Mouse (Mus musculus) embryonic facial prominence, embryonic 10.5 days (tissue): ENCODE measurements around the gene Ptch2. TPM values are rescaled to one million over a fixed set of nuclear protein-coding genes. Genes with fewer than 3 reads are reported as not detected.

Source experiments
- DNase-seq: peaks from one replicate; pipeline ENCODE4 v3.0.0-alpha.2; 2017; ENCODE audit warnings: low spot score
- H3K27ac ChIP-seq: fragments of 300-500 bp; sonication (generic); replicated peaks from 2 replicates; pipeline ENCODE4 v1.5.1; 2016; ENCODE audit warnings: mild to moderate bottlenecking
- H3K27me3 ChIP-seq: fragments of 300-500 bp; sonication (generic); replicated peaks from 2 replicates; pipeline ENCODE4 v1.6.1; 2016; ENCODE audit warnings: low read depth, mild to moderate bottlenecking; ENCODE audit not compliant: poor library complexity, severe bottlenecking
- H3K36me3 ChIP-seq: fragments of 300-500 bp; sonication (generic); replicated peaks from 2 replicates; pipeline ENCODE4 v1.6.1; 2016; ENCODE audit warnings: mild to moderate bottlenecking, moderate library complexity
- H3K4me1 ChIP-seq: fragments of 300-500 bp; sonication (generic); 2 replicates; pipeline ENCODE4 v1.6.1; 2016
- H3K4me3 ChIP-seq: fragments of 300-500 bp; sonication (generic); 2 replicates; pipeline ENCODE4 v1.5.1; 2016; ENCODE audit warnings: mild to moderate bottlenecking, moderate library complexity
- H3K9me3 ChIP-seq: fragments of 300-500 bp; sonication (generic); 2 replicates; pipeline ENCODE4 v1.6.1; 2016; ENCODE audit warnings: mild to moderate bottlenecking
- WGBS: fragments of 180-500 bp; shearing (Covaris S2); methylation state at CpG from one replicate; pipeline ENCODE4 v1.1.7; 2016; 5-methylcytosine and 5-hydroxymethylcytosine counted together
- polyA plus RNA-seq: library from polyadenylated mRNA; unstranded; fragments of >200 nt; fragmentation: Nextera tagmentation; extraction: Ambion mirVana; gene quantifications from 2 replicates; pipeline ENCODE4 v1.2.1, GENCODE M21; 2016

Ptch2 gene
- polyA plus RNA-seq, 1 experiment from 2014 or later, result 9.2 TPM

- Histone ChIP-seq H3K9me3 (no peaks in the 10 kb centered on the region), H3K27me3 (peaks cover 4% of the 10 kb centered on the region), H3K27ac (peak overlapping the region; percentile 83), H3K36me3 (peaks cover 19% of the 10 kb centered on the region), H3K4me1 (peaks cover 46% of the 10 kb centered on the region), H3K4me3 (peak overlapping the region; percentile 23)
- WGBS, result 67% methylated on average over 14 of the region's 14 CpGs
- DNase-seq, result no peak
These were observed 28.9 kb downstream of the Ptch2 start for GRCm38 (mm10) chr4:117124518-117125347.

- 37% methylated on average over 8 of the region's 8 CpGs for WGBS
- H3K27me3 ChIP-seq, result peaks cover 9% of the 10 kb centered on the region
- peak within 1 kb of the TSS; percentile 83 for H3K27ac ChIP-seq
- H3K9me3 ChIP-seq, result no peaks in the 10 kb centered on the region
- peak; percentile 64 for DNase-seq
- peak within 1 kb of the TSS; percentile 23 for H3K4me3 ChIP-seq
- peaks cover 45% of the 10 kb centered on the region for H3K4me1 ChIP-seq
- H3K36me3 ChIP-seq, result peaks cover 26% of the 10 kb centered on the region
These were observed 29.6 kb downstream of the Ptch2 start, which contains the start of gene Btbd19 for GRCm38 (mm10) chr4:117125348-117125909. Gene Btbd19, minus strand, starts transcription at chr4:117125725.

GRCm38 (mm10) chr4:117125910-117126674 is 30.2 kb downstream of the Ptch2 start:
- 44% methylated on average over 15 of the region's 15 CpGs for WGBS
- Histone ChIP-seq H3K36me3 (peaks cover 30% of the 10 kb centered on the region), H3K27me3 (peaks cover 16% of the 10 kb centered on the region), H3K27ac (peak overlapping the region; percentile 83), H3K4me1 (peaks cover 48% of the 10 kb centered on the region), H3K4me3 (peak overlapping the region; percentile 23), H3K9me3 (no peaks in the 10 kb centered on the region)
- DNase-seq, result peak; percentile 39

GRCm38 (mm10) chr4:117126675-117127290 is 30.9 kb downstream of the Ptch2 start, which contains the start of gene Tctex1d4:
Gene Tctex1d4, plus strand, starts transcription at chr4:117126794.
- Histone ChIP-seq H3K4me1 (peaks cover 49% of the 10 kb centered on the region), H3K27me3 (peaks cover 23% of the 10 kb centered on the region)

GRCm38 (mm10) chr4:117127991-117128686 is 32.3 kb downstream of the Ptch2 start:
- WGBS, result 91% methylated on average over 33 of the region's 33 CpGs
- H3K27ac ChIP-seq, result no peak overlapping the region
- H3K4me3 ChIP-seq, result no peak overlapping the region
- H3K36me3 ChIP-seq, result peaks cover 37% of the 10 kb centered on the region
- peaks cover 37% of the 10 kb centered on the region for H3K27me3 ChIP-seq
- peaks cover 63% of the 10 kb centered on the region for H3K4me1 ChIP-seq
- no peak for DNase-seq
- no peaks in the 10 kb centered on the region for H3K9me3 ChIP-seq

More at GRCm38 (mm10) chr4:117126675-117127290, 30.9 kb downstream of the Ptch2 start, which contains the start of gene Tctex1d4:
- no peak for DNase-seq
- Histone ChIP-seq H3K36me3 (peaks cover 36% of the 10 kb centered on the region), H3K9me3 (no peaks in the 10 kb centered on the region), H3K4me3 (peak within 1 kb of the TSS; percentile 23), H3K27ac (peak within 1 kb of the TSS; percentile 83)
- WGBS, result 87% methylated on average over 9 of the region's 9 CpGs

- Histone ChIP-seq H3K36me3 (peaks cover 37% of the 10 kb centered on the region), H3K27me3 (peaks cover 45% of the 10 kb centered on the region), H3K9me3 (no peaks in the 10 kb centered on the region), H3K4me3 (peak overlapping the region; percentile 92), H3K4me1 (peaks cover 56% of the 10 kb centered on the region), H3K27ac (no peak overlapping the region)
- 61% methylated on average over 6 of the region's 6 CpGs for WGBS
- no peak for DNase-seq
These were observed 34.9 kb downstream of the Ptch2 start for GRCm38 (mm10) chr4:117130790-117131189.

- Histone ChIP-seq H3K9me3 (no peaks in the 10 kb centered on the region), H3K4me1 (peaks cover 56% of the 10 kb centered on the region), H3K4me3 (peak overlapping the region; percentile 92), H3K27me3 (peaks cover 45% of the 10 kb centered on the region), H3K36me3 (peaks cover 37% of the 10 kb centered on the region), H3K27ac (peak overlapping the region; percentile 49)
- no peak for DNase-seq
- 68% methylated on average over 6 of the region's 6 CpGs for WGBS
These were observed 35.3 kb downstream of the Ptch2 start for GRCm38 (mm10) chr4:117131198-117131597.

- peak overlapping the region; percentile 49 for H3K27ac ChIP-seq
- 6% methylated on average over 7 of the region's 7 CpGs for WGBS
- peaks cover 37% of the 10 kb centered on the region for H3K36me3 ChIP-seq
- H3K9me3 ChIP-seq, result no peaks in the 10 kb centered on the region
- H3K27me3 ChIP-seq, result peaks cover 45% of the 10 kb centered on the region
- peak overlapping the region; percentile 92 for H3K4me3 ChIP-seq
- H3K4me1 ChIP-seq, result peaks cover 52% of the 10 kb centered on the region
- peak; percentile 72 for DNase-seq
These were observed 36.3 kb downstream of the Ptch2 start for GRCm38 (mm10) chr4:117131890-117132793.

GRCm38 (mm10) chr4:117132794-117133143 is 36.9 kb downstream of the Ptch2 start:
- Histone ChIP-seq H3K9me3 (no peaks in the 10 kb centered on the region), H3K27me3 (peaks cover 45% of the 10 kb centered on the region), H3K4me3 (peak overlapping the region; percentile 92), H3K27ac (0 out of 2 replicates have a peak overlapping the region, but pooled peaks have one; percentile 2), H3K4me1 (peaks cover 52% of the 10 kb centered on the region), H3K36me3 (peaks cover 36% of the 10 kb centered on the region)
- no peak for DNase-seq
- WGBS, result 3% methylated on average over 11 of the region's 11 CpGs

GRCm38 (mm10) chr4:117133366-117133796 is 37.5 kb downstream of the Ptch2 start:
- Histone ChIP-seq H3K9me3 (no peaks in the 10 kb centered on the region), H3K4me1 (peaks cover 54% of the 10 kb centered on the region), H3K27me3 (peaks cover 45% of the 10 kb centered on the region), H3K36me3 (peaks cover 30% of the 10 kb centered on the region), H3K4me3 (peak overlapping the region; percentile 92), H3K27ac (peak overlapping the region; percentile 83)
- under 1% methylated on average over 42 of the region's 42 CpGs for WGBS
- no peak for DNase-seq
